Mouse (Mus musculus) ES-E14 (cell line): ENCODE measurements around the gene Fancc.

Source experiments
- CHD2 ChIP-seq: IDR thresholded peaks from 2 replicates; pipeline ENCODE4 v1.6.1; 2014; ENCODE audit warnings: mild to moderate bottlenecking, low read depth, low read length, inconsistent platforms
- HCFC1 ChIP-seq: IDR thresholded peaks from 2 replicates; pipeline ENCODE4 v1.6.1; 2012; ENCODE audit warnings: low read length, inconsistent platforms, borderline replicate concordance; ENCODE audit not compliant: insufficient read depth
- MAFK ChIP-seq: IDR thresholded peaks from 2 replicates; pipeline ENCODE4 v1.6.1; 2014; ENCODE audit warnings: mild to moderate bottlenecking, low read depth, low read length, inconsistent platforms; ENCODE audit not compliant: insufficient read depth
- ZC3H11A ChIP-seq: IDR thresholded peaks from 2 replicates; pipeline ENCODE4 v1.6.1; 2012; ENCODE audit warnings: low read depth, mild to moderate bottlenecking, inconsistent platforms, low read length, borderline replicate concordance
- ZNF384 ChIP-seq: IDR thresholded peaks from 2 replicates; pipeline ENCODE4 v1.6.1; 2012; ENCODE audit warnings: low read depth, low read length, inconsistent platforms

DNA sequence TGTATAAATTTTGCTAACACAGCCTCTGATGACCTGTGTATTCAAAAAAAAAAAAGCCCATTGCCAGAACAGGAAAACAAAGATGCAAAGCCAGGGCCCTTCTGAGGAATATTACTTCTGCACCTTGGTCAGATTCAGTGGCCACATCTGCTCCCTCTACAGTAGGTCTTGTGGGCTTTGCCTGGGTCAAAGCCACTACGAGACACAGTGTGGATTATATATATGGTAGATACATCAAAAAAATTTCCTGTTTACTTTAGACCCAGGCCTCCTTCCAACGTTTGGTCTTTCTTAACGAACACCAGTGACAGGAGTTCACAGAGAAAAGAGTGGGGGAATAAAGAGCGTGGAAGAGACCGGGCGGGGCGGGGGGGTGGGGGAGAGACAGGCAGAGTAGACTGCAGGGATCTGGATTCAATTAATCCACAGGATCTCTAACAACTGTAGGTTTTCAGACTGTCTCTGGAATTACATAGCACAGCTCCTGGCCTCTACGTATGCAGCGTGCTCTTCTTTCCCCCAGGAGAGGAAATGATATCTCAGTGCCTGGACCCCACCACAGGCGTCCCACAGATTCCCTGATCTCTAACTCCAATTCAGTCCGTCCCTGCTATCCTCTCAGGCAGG is 28.6 kb upstream of the Fancc start:
- TF ChIP-seq HCFC1 (no peak), ZNF384 (no peak), ZC3H11A (no peak), CHD2 (no peak), MAFK (no peak)
